Mouse (Mus musculus): ENCODE data around the gene Ttc5. TPM values are rescaled to one million over a fixed set of nuclear protein-coding genes. Genes with fewer than 3 reads are reported as not detected.
A peak's percentile ranks its signal among the peaks of the same experiment; 100 is the strongest.
"Not testable (repeated sequence)": the region's sequence is repeated elsewhere in the genome, so short reads cannot be mapped to it uniquely, and the experiment has no call there.

Ttc5 gene
- polyA plus RNA-seq, 1 experiment = 17.7 TPM

GRCm38 (mm10) chr14:50784391-50785250 is 698 bp downstream of the Ttc5 start:
- Histone ChIP-seq H3K9me3 (peaks cover 3% of the 10 kb centered on the region; the same call in 1 of the 2 replicates), H3K36me3 (replicated peaks; ENCODE audit: low read length) (peaks cover 32% of the 10 kb centered on the region), H3K4me1 (peaks cover 13% of the 10 kb centered on the region), H3K27me3 (replicated peaks) (no peaks in the 10 kb centered on the region), H3K4me3 (replicated peaks) (peak overlapping the region; percentile 95)
- TF ChIP-seq GATA1 (IDR thresholded peaks at IDR 0.05; ENCODE audit: borderline replicate concordance, low read length) (no peak), FLI1 (IDR thresholded peaks at IDR 0.05; ENCODE audit: low read length) (no peak)

- no peak for TF ChIP-seq FLI1 (IDR thresholded peaks at IDR 0.05; ENCODE audit: low read length)
- Histone ChIP-seq H3K4me3 (replicated peaks) (no peak overlapping the region), H3K4me1 (peaks cover 13% of the 10 kb centered on the region), H3K36me3 (replicated peaks; ENCODE audit: low read length) (peaks cover 53% of the 10 kb centered on the region), H3K9me3 (peaks cover 3% of the 10 kb centered on the region; the same call in 1 of the 2 replicates), H3K27me3 (replicated peaks) (no peaks in the 10 kb centered on the region)
Observed at GRCm38 (mm10) chr14:50782166-50782565, 3.2 kb downstream of the Ttc5 start.

- peaks cover 87% of the 10 kb centered on the region for H3K36me3 ChIP-seq (replicated peaks; ENCODE audit: low read length)
- H3K4me1 ChIP-seq = no peaks in the 10 kb centered on the region
- no peak overlapping the region for H3K4me3 ChIP-seq (replicated peaks)
- H3K27me3 ChIP-seq (replicated peaks) = no peaks in the 10 kb centered on the region
- no peaks in the 10 kb centered on the region for H3K9me3 ChIP-seq
- no peak for TF ChIP-seq GATA1 (IDR thresholded peaks at IDR 0.05; ENCODE audit: borderline replicate concordance, low read length)
- no peak for TF ChIP-seq FLI1 (IDR thresholded peaks at IDR 0.05; ENCODE audit: low read length)
Observed at GRCm38 (mm10) chr14:50771342-50771741, 14.0 kb downstream of the Ttc5 start.

- no peak overlapping the region for H3K4me3 ChIP-seq (replicated peaks)
- H3K4me1 ChIP-seq = no peaks in the 10 kb centered on the region
- H3K27me3 ChIP-seq (replicated peaks) = no peaks in the 10 kb centered on the region
- no peak for TF ChIP-seq GATA1 (IDR thresholded peaks at IDR 0.05; ENCODE audit: borderline replicate concordance, low read length)
- TF ChIP-seq FLI1 (IDR thresholded peaks at IDR 0.05; ENCODE audit: low read length) = no peak
- H3K36me3 ChIP-seq (replicated peaks; ENCODE audit: low read length) = peaks cover 66% of the 10 kb centered on the region
- no peaks in the 10 kb centered on the region for H3K9me3 ChIP-seq
Observed at GRCm38 (mm10) chr14:50765736-50766135, 19.6 kb downstream of the Ttc5 start.

GRCm38 (mm10) chr14:50758416-50759085 is 26.8 kb downstream of the Ttc5 start:
- no peaks in the 10 kb centered on the region for H3K9me3 ChIP-seq
- peaks cover 2% of the 10 kb centered on the region for H3K27me3 ChIP-seq (replicated peaks)
- no peak overlapping the region for H3K4me3 ChIP-seq (replicated peaks)
- H3K4me1 ChIP-seq = no peaks in the 10 kb centered on the region
- no peak for TF ChIP-seq GATA1 (IDR thresholded peaks at IDR 0.05; ENCODE audit: borderline replicate concordance, low read length)
- TF ChIP-seq FLI1 (IDR thresholded peaks at IDR 0.05; ENCODE audit: low read length) = no peak
- peaks cover 7% of the 10 kb centered on the region for H3K36me3 ChIP-seq (replicated peaks; ENCODE audit: low read length)

- no peak for TF ChIP-seq GATA1 (IDR thresholded peaks at IDR 0.05; ENCODE audit: borderline replicate concordance, low read length)
- no peak for TF ChIP-seq FLI1 (IDR thresholded peaks at IDR 0.05; ENCODE audit: low read length)
- no peaks in the 10 kb centered on the region for H3K4me1 ChIP-seq
- no peak within 1 kb of the TSS for H3K4me3 ChIP-seq (replicated peaks)
- no peaks in the 10 kb centered on the region for H3K36me3 ChIP-seq (replicated peaks; ENCODE audit: low read length)
- H3K27me3 ChIP-seq (replicated peaks) = no peaks in the 10 kb centered on the region
- no peaks in the 10 kb centered on the region for H3K9me3 ChIP-seq
Observed at GRCm38 (mm10) chr14:50744994-50745393, 40.3 kb downstream of the Ttc5 start, which contains the start of gene Olfr749. Olfr749 (minus strand) TSS chr14:50745094.

- H3K4me1 ChIP-seq = no peaks in the 10 kb centered on the region
- no peaks in the 10 kb centered on the region for H3K36me3 ChIP-seq (replicated peaks; ENCODE audit: low read length)
- no peak for TF ChIP-seq GATA1 (IDR thresholded peaks at IDR 0.05; ENCODE audit: borderline replicate concordance, low read length)
- TF ChIP-seq FLI1 (IDR thresholded peaks at IDR 0.05; ENCODE audit: low read length) = no peak
- H3K27me3 ChIP-seq (replicated peaks) = no peaks in the 10 kb centered on the region
- H3K4me3 ChIP-seq (replicated peaks) = no peak overlapping the region
- H3K9me3 ChIP-seq = no peaks in the 10 kb centered on the region
Observed at GRCm38 (mm10) chr14:50741584-50741983, 43.7 kb downstream of the Ttc5 start.

GRCm38 (mm10) chr14:50740334-50740733 is 45.0 kb downstream of the Ttc5 start:
- TF ChIP-seq GATA1 (IDR thresholded peaks at IDR 0.05; ENCODE audit: borderline replicate concordance, low read length) (no peak), FLI1 (IDR thresholded peaks at IDR 0.05; ENCODE audit: low read length) (no peak)
- Histone ChIP-seq H3K4me1 (no peaks in the 10 kb centered on the region), H3K4me3 (replicated peaks) (no peak overlapping the region), H3K27me3 (replicated peaks) (no peaks in the 10 kb centered on the region), H3K36me3 (replicated peaks; ENCODE audit: low read length) (no peaks in the 10 kb centered on the region), H3K9me3 (no peaks in the 10 kb centered on the region)

GRCm38 (mm10) chr14:50722371-50722770 is 62.9 kb downstream of the Ttc5 start:
- not testable (repeated sequence) for H3K4me1 ChIP-seq; H3K36me3 ChIP-seq (replicated peaks; ENCODE audit: low read length); H3K27me3 ChIP-seq (replicated peaks); H3K9me3 ChIP-seq; H3K4me3 ChIP-seq (replicated peaks)

GRCm38 (mm10) chr14:50719875-50720274 is 65.4 kb downstream of the Ttc5 start:
- H3K27me3 ChIP-seq (replicated peaks); H3K4me3 ChIP-seq (replicated peaks); H3K36me3 ChIP-seq (replicated peaks; ENCODE audit: low read length); H3K4me1 ChIP-seq; H3K9me3 ChIP-seq: not testable (repeated sequence)

Other genes with a start within 250 kb of the Ttc5 start
- gene Olfr744, start 170.6 kb downstream of the Ttc5 start, polyA plus RNA-seq (2012; ENCODE audit: insufficient read depth, low replicate concordance) = not detected in 2 replicates
- not detected in 2 replicates for gene Olfr745, start 146.1 kb downstream of the Ttc5 start, polyA plus RNA-seq (2012; ENCODE audit: insufficient read depth, low replicate concordance)
- gene Olfr746, start 138.4 kb downstream of the Ttc5 start, polyA plus RNA-seq (2012; ENCODE audit: insufficient read depth, low replicate concordance) = not detected in 2 replicates
- gene Olfr747, start 92.3 kb downstream of the Ttc5 start, polyA plus RNA-seq (2012; ENCODE audit: insufficient read depth, low replicate concordance) = not detected in 2 replicates
- gene Olfr748, start 78.1 kb downstream of the Ttc5 start, polyA plus RNA-seq (2012; ENCODE audit: insufficient read depth, low replicate concordance) = not detected in 2 replicates
- not detected in 2 replicates for gene Olfr749, start 40.4 kb downstream of the Ttc5 start, polyA plus RNA-seq (2012; ENCODE audit: insufficient read depth, low replicate concordance)
- not detected in 2 replicates for gene Ccnb1ip1, start 22.2 kb upstream of the Ttc5 start, polyA plus RNA-seq (2012; ENCODE audit: insufficient read depth, low replicate concordance)
- 3.0 TPM in 1 of 2 replicates, not detected in the other for gene Parp2, start 22.3 kb upstream of the Ttc5 start, polyA plus RNA-seq (2012; ENCODE audit: insufficient read depth, low replicate concordance)
- gene Tep1, start 85.0 kb upstream of the Ttc5 start, polyA plus RNA-seq (2012; ENCODE audit: insufficient read depth, low replicate concordance) = 4.3 TPM in 1 of 2 replicates, not detected in the other
- 0.08 and 0.39 TPM in 2 replicates for gene Klhl33, start 112.0 kb upstream of the Ttc5 start, polyA plus RNA-seq (2012; ENCODE audit: insufficient read depth, low replicate concordance)
- gene Osgep, start 139.4 kb upstream of the Ttc5 start, polyA plus RNA-seq (2012; ENCODE audit: insufficient read depth, low replicate concordance) = 14.5 and 15.9 TPM in 2 replicates
- 13.9 and 87.6 TPM in 2 replicates for gene Apex1, start 139.4 kb upstream of the Ttc5 start, polyA plus RNA-seq (2012; ENCODE audit: insufficient read depth, low replicate concordance)
- gene Pip4p1, start 145.3 kb upstream of the Ttc5 start, polyA plus RNA-seq (2012; ENCODE audit: insufficient read depth, low replicate concordance) = 82.0 and 93.0 TPM in 2 replicates
- 1.4 TPM in 1 of 2 replicates, not detected in the other for gene Pnp, start 145.6 kb upstream of the Ttc5 start, polyA plus RNA-seq (2012; ENCODE audit: insufficient read depth, low replicate concordance)
- 1.00 TPM in 1 of 2 replicates, not detected in the other for gene Gm49342, start 159.0 kb upstream of the Ttc5 start, polyA plus RNA-seq (2012; ENCODE audit: insufficient read depth, low replicate concordance)
- not detected in 2 replicates for gene Pnp2, start 170.5 kb upstream of the Ttc5 start, polyA plus RNA-seq (2012; ENCODE audit: insufficient read depth, low replicate concordance)
- not detected in 2 replicates for gene Rnase10, start 222.2 kb upstream of the Ttc5 start, polyA plus RNA-seq (2012; ENCODE audit: insufficient read depth, low replicate concordance)

All from megakaryocyte, embryonic 14.5 days (primary cell).